Mouse (Mus musculus) thymus, adult 2 months (tissue): ENCODE data around the gene Nat8f5. TPM values are rescaled to one million over a fixed set of nuclear protein-coding genes. Genes with fewer than 3 reads are reported as not detected.
"Not testable (repeated sequence)": the region's sequence is repeated elsewhere in the genome, so short reads cannot be mapped to it uniquely, and the experiment has no call there.

Experiments
- DNase-seq: peaks from one replicate; pipeline ENCODE4 v3.0.0; 2021
- H3K27ac ChIP-seq: fragments of 200-500 bp; 2 replicates; pipeline ENCODE4 v1.5.1; 2012; ENCODE audit warnings: low read length, control low read depth; ENCODE audit not compliant: control insufficient read depth, insufficient read depth
- H3K27me3 ChIP-seq: fragments of 200-500 bp; 2 replicates; pipeline ENCODE4 v1.6.1; 2012; ENCODE audit warnings: mild to moderate bottlenecking, low read length, moderate library complexity, mixed read lengths; ENCODE audit not compliant: control insufficient read depth, insufficient read depth
- H3K36me3 ChIP-seq: fragments of 200-500 bp; 2 replicates; pipeline ENCODE4 v1.6.1; 2012; ENCODE audit warnings: mild to moderate bottlenecking, low read length, moderate library complexity; ENCODE audit not compliant: control insufficient read depth, insufficient read depth
- H3K4me1 ChIP-seq: fragments of 200-500 bp; replicated peaks from 2 replicates; pipeline ENCODE4 v1.6.1; 2012; ENCODE audit warnings: low read length; ENCODE audit not compliant: control insufficient read depth, insufficient read depth
- H3K4me3 ChIP-seq: fragments of 200-500 bp; 2 replicates; pipeline ENCODE4 v1.5.1; 2012; ENCODE audit warnings: mild to moderate bottlenecking, low read length, control low read depth, moderate library complexity; ENCODE audit not compliant: control insufficient read depth, insufficient read depth
- CTCF ChIP-seq: fragments of 200-500 bp; IDR thresholded peaks from 2 replicates; pipeline ENCODE4 v1.5.1; 2012; ENCODE audit warnings: mild to moderate bottlenecking, control low read depth, low read length, moderate library complexity, borderline replicate concordance; ENCODE audit not compliant: control insufficient read depth, poor library complexity, insufficient read depth; ENCODE audit errors: extremely low read depth
- POLR2A ChIP-seq: fragments of 200-500 bp; IDR thresholded peaks from 2 replicates; pipeline ENCODE4 v1.6.1; 2012; ENCODE audit warnings: mild to moderate bottlenecking, low read length, control low read depth, moderate library complexity; ENCODE audit not compliant: control insufficient read depth, poor library complexity, insufficient read depth; ENCODE audit errors: extremely low read depth
- WGBS: fragments of 180-500 bp; shearing (Covaris S2); methylation state at CpG from one replicate; pipeline ENCODE4 v1.1.7; 2018; 5-methylcytosine and 5-hydroxymethylcytosine counted together
- polyA plus RNA-seq: library from polyadenylated mRNA; depleted of rRNA; stranded (reverse); fragments of >200 nt; gene quantifications from 2 replicates; pipeline ENCODE4 v1.2.3, GENCODE M21; 2012; rRNA removed

Nat8f5 gene
- polyA plus RNA-seq: 0.18 and 0.22 TPM in 2 replicates

GRCm38 (mm10) chr6:85820837-85821236 lies at the start of gene Nat8f5, which contains the start of gene Nat8f6:
TSS of gene Nat8f5 (minus strand) at chr6:85820972.
TSS of gene Nat8f6 (minus strand) at chr6:85820954.
- no peak within 1 kb of the TSS for H3K4me3 ChIP-seq
- WGBS: 91% methylated on average over 5 of the region's 5 CpGs
- no peak for DNase-seq
- H3K36me3 ChIP-seq: no peaks in the 10 kb centered on the region
- H3K4me1 ChIP-seq: no peaks in the 10 kb centered on the region
- H3K27me3 ChIP-seq: no peaks in the 10 kb centered on the region
- no peak within 1 kb of the TSS for H3K27ac ChIP-seq
- TF ChIP-seq CTCF (no peak), POLR2A (no peak)

GRCm38 (mm10) chr6:85869006-85869405 lies 48.2 kb upstream of the Nat8f5 start, which contains the start of gene Nat8f2:
TSS of gene Nat8f2 (minus strand) at chr6:85869158.
- not testable (repeated sequence) for DNase-seq, H3K36me3 ChIP-seq, H3K4me1 ChIP-seq, H3K27me3 ChIP-seq, H3K4me3 ChIP-seq, H3K27ac ChIP-seq
- 92% methylated on average over 5 of the region's 5 CpGs for WGBS

- H3K4me1 ChIP-seq: no peaks in the 10 kb centered on the region
- H3K27me3 ChIP-seq: no peaks in the 10 kb centered on the region
- H3K4me3 ChIP-seq: no peak overlapping the region
- no peaks in the 10 kb centered on the region for H3K36me3 ChIP-seq
- no peak overlapping the region for H3K27ac ChIP-seq
- no peak for DNase-seq
- no peak for TF ChIP-seq CTCF
- TF ChIP-seq POLR2A: no peak
- 35% methylated on average over 8 of the region's 8 CpGs for WGBS
Measured at GRCm38 (mm10) chr6:85867726-85868690, 47.2 kb upstream of the Nat8f5 start.

GRCm38 (mm10) chr6:85866995-85867394 lies 46.2 kb upstream of the Nat8f5 start:
- not testable (repeated sequence) for DNase-seq, H3K4me1 ChIP-seq, H3K4me3 ChIP-seq, H3K27me3 ChIP-seq, H3K27ac ChIP-seq, H3K36me3 ChIP-seq
- WGBS: 89% methylated on average over 1 of the region's 1 CpGs

- not testable (repeated sequence) for H3K4me1 ChIP-seq, H3K4me3 ChIP-seq, DNase-seq, H3K27me3 ChIP-seq, H3K36me3 ChIP-seq, H3K27ac ChIP-seq
- WGBS: 88% methylated on average over 3 of the region's 3 CpGs
Measured at GRCm38 (mm10) chr6:85866166-85866565, 45.4 kb upstream of the Nat8f5 start.

- WGBS: 76% methylated on average over 6 of the region's 7 CpGs
- H3K27ac ChIP-seq, H3K4me1 ChIP-seq, DNase-seq, H3K27me3 ChIP-seq, H3K4me3 ChIP-seq, H3K36me3 ChIP-seq: not testable (repeated sequence)
Measured at GRCm38 (mm10) chr6:85864900-85865639, 44.3 kb upstream of the Nat8f5 start.

- TF ChIP-seq POLR2A: no peak
- no peak for TF ChIP-seq CTCF
- no peak for DNase-seq
- Histone ChIP-seq H3K27ac (no peak overlapping the region), H3K4me1 (no peaks in the 10 kb centered on the region), H3K36me3 (no peaks in the 10 kb centered on the region), H3K4me3 (no peak overlapping the region), H3K27me3 (no peaks in the 10 kb centered on the region)
- 95% methylated on average over 2 of the region's 2 CpGs for WGBS
Measured at GRCm38 (mm10) chr6:85863840-85864239, 43.1 kb upstream of the Nat8f5 start.
